Mouse (Mus musculus) heart, adult 2 months (tissue): Measurements from ENCODE around the gene Zfp52.
A peak's percentile ranks its signal among the peaks of the same experiment; 100 is the strongest.

Source experiments
- CTCF ChIP-seq: fragments of 200-600 bp; IDR thresholded peaks from 2 replicates; pipeline ENCODE4 v1.8.1; 2022; ENCODE audit warnings: antibody characterized with exemption, mild to moderate bottlenecking, moderate library complexity
- POLR2A ChIP-seq: fragments of 200-500 bp; IDR thresholded peaks from 2 replicates; pipeline ENCODE4 v1.6.1; 2011; ENCODE audit warnings: mild to moderate bottlenecking, low read depth, low read length, control low read depth; ENCODE audit not compliant: insufficient read depth

- TF ChIP-seq CTCF (peak; percentile 63), POLR2A (peak; percentile 76)
These were observed 3.0 kb upstream of the Zfp52 start for GRCm38 (mm10) chr17:21532101-21532951.
